ENCODE assay signal across 8 mouse cellular contexts in genomic region chr19:5725767-5726515, GRCm38 (mm10). TPM values are rescaled to one million over a fixed set of nuclear protein-coding genes. Genes with fewer than 3 reads are reported as not detected.
DNase-seq lines count a peak whose midpoint lies in the region; ATAC-seq and TF ChIP-seq lines count a peak whose summit lies in the region.

TSS of gene Ehbp1l1 (minus strand) at chr19:5726317.

- peaks cover 26% of the 10 kb centered on the region for H3K79me2 ChIP-seq in CH12.LX (replicated peaks; ENCODE audit: control insufficient read depth, extremely low read depth, insufficient read depth, poor library complexity, severe bottlenecking)
- peaks cover 82% of the 10 kb centered on the region for H3K79me2 ChIP-seq in macrophage (ENCODE audit: inconsistent target)

- dilution Hi-C loops in CH12.LX (cut with MboI; ENCODE audit: extremely low pct_ligation_motif_present, extremely low pct_unique_long_range_greater_than_20kb, low sequenced_read_pairs): no loop called here

- peak; percentile 63 for DNase-seq in CH12.LX (ENCODE audit: extremely low read depth)
- peak; percentile 70 to 79 for DNase-seq in adrenal gland, adult 18-20 months (ENCODE audit: low spot score in 2 of 2)
- DNase-seq in hindbrain, embryonic 10.5 days (ENCODE audit: low spot score): peak; percentile 45
- DNase-seq in left cerebral cortex, adult 8-10 months (ENCODE audit: low spot score in 2 of 2): no peak
- DNase-seq in right cerebral cortex, adult 18-20 months: no peak

- H3K27ac ChIP-seq in CH12.LX (ENCODE audit: insufficient read depth, low read depth): peak within 1 kb of the TSS; percentile 95
- H3K27ac ChIP-seq in forebrain, embryonic 15.5 days (replicated peaks): 0 out of 2 replicates have a peak within 1 kb of the TSS, but pooled peaks have one; percentile 11
- peak within 1 kb of the TSS; percentile 99 for H3K27ac ChIP-seq in hindbrain, embryonic 10.5 days
- H3K27ac ChIP-seq in macrophage: peak within 1 kb of the TSS; percentile 100
- H3K27ac ChIP-seq in stomach, embryonic 14.5 days (ENCODE audit: low read length): peak within 1 kb of the TSS; percentile 73

- H3K36me3 ChIP-seq in CH12.LX (replicated peaks in 1 of 2; ENCODE audit: control insufficient read depth in 1 of 2, insufficient read depth in 1 of 2, low read length in 1 of 2): peaks cover 19 to 47% of the 10 kb centered on the region in 2 experiments
- H3K36me3 ChIP-seq in forebrain, embryonic 15.5 days: peaks cover 39% of the 10 kb centered on the region
- H3K36me3 ChIP-seq in hindbrain, embryonic 10.5 days: peaks cover 66% of the 10 kb centered on the region
- H3K36me3 ChIP-seq in macrophage (ENCODE audit: inconsistent target): peaks cover 17% of the 10 kb centered on the region
- peaks cover 17% of the 10 kb centered on the region for H3K36me3 ChIP-seq in stomach, embryonic 14.5 days (ENCODE audit: control insufficient read depth, insufficient read depth, low read length)

- H3K4me3 ChIP-seq in CH12.LX (replicated peaks in 1 of 3; ENCODE audit: low read depth in 2 of 3, low read length in 2 of 3, poor library complexity in 1 of 3) (peak within 1 kb of the TSS; percentile 75 to 85 (median 76)), macrophage (ENCODE audit: inconsistent target) (peak within 1 kb of the TSS; percentile 96)
- H3K4me3 ChIP-seq in forebrain, embryonic 15.5 days: peak within 1 kb of the TSS; percentile 96
- H3K4me3 ChIP-seq in hindbrain, embryonic 10.5 days: peak within 1 kb of the TSS; percentile 96
- peak within 1 kb of the TSS; percentile 73 for H3K4me3 ChIP-seq in stomach, embryonic 14.5 days (ENCODE audit: low read depth, low read length)

- H3K9me3 ChIP-seq in CH12.LX (replicated peaks; ENCODE audit: low read length): no peaks in the 10 kb centered on the region
- no peaks in the 10 kb centered on the region for H3K9me3 ChIP-seq in forebrain, embryonic 15.5 days
- no peaks in the 10 kb centered on the region for H3K9me3 ChIP-seq in hindbrain, embryonic 10.5 days
- no peaks in the 10 kb centered on the region for H3K9me3 ChIP-seq in stomach, embryonic 14.5 days (ENCODE audit: control insufficient read depth, low read depth, low read length)

- no peak for ATAC-seq in forebrain, embryonic 15.5 days (replicated peaks)
- 0 out of 2 replicates have a peak, but pooled peaks have one; percentile 14 for ATAC-seq in stomach, embryonic 14.5 days (ENCODE audit: insufficient number of reproducible peaks, insufficient read depth, low FRiP score, low read depth)

- H3K4me1 ChIP-seq in CH12.LX (ENCODE audit: control insufficient read depth in 1 of 2, insufficient read depth in 2 of 2): peaks cover 21 to 57% of the 10 kb centered on the region in 2 experiments
- H3K4me1 ChIP-seq in forebrain, embryonic 15.5 days: peaks cover 59% of the 10 kb centered on the region
- H3K4me1 ChIP-seq in hindbrain, embryonic 10.5 days (replicated peaks): peaks cover 73% of the 10 kb centered on the region
- peaks cover 46% of the 10 kb centered on the region for H3K4me1 ChIP-seq in stomach, embryonic 14.5 days (ENCODE audit: control insufficient read depth, insufficient read depth, low read length)

- peak; percentile 65 for TF ChIP-seq POLR2A in CH12.LX (IDR thresholded peaks at IDR 0.05; ENCODE audit: low read depth, low read length)

- no peak for TF ChIP-seq RAD21 in CH12.LX (IDR thresholded peaks at IDR 0.05; ENCODE audit: low read depth, low read length)

- WGBS in forebrain, embryonic 15.5 days: 14% methylated on average over 49 of the region's 49 CpGs
- 10% methylated on average over 49 of the region's 49 CpGs for WGBS in hindbrain, embryonic 10.5 days
- under 1% methylated on average over 49 of the region's 49 CpGs for WGBS in macrophage (ENCODE audit: missing documents)
- WGBS in stomach, embryonic 14.5 days: 13% methylated on average over 40 of the region's 49 CpGs

- in situ Hi-C loops in CH12.LX (cut with MboI; ENCODE audit: low pct_ligation_motif_present, low pct_unique_long_range_greater_than_20kb, low sequenced_read_pairs): no loop called here

- peak within 1 kb of the TSS; percentile 88 for H3K9ac ChIP-seq in CH12.LX (ENCODE audit: insufficient read depth, low read depth)
- peak within 1 kb of the TSS; percentile 99 for H3K9ac ChIP-seq in forebrain, embryonic 15.5 days (replicated peaks)
- H3K9ac ChIP-seq in stomach, embryonic 14.5 days (replicated peaks; ENCODE audit: low read depth, low read length): peak within 1 kb of the TSS; percentile 77

- TF ChIP-seq EP300 in CH12.LX (IDR thresholded peaks at IDR 0.05; ENCODE audit: low read length): no peak

- peak within 1 kb of the TSS; percentile 57 for H3K4me2 ChIP-seq in CH12.LX (ENCODE audit: insufficient read depth, low read depth, poor library complexity, severe bottlenecking)
- peak within 1 kb of the TSS; percentile 99 for H3K4me2 ChIP-seq in forebrain, embryonic 15.5 days (replicated peaks)
- peak within 1 kb of the TSS; percentile 96 for H3K4me2 ChIP-seq in stomach, embryonic 14.5 days (replicated peaks; ENCODE audit: low read depth, low read length)

- H3K27me3 ChIP-seq in CH12.LX (replicated peaks): no peaks in the 10 kb centered on the region
- H3K27me3 ChIP-seq in forebrain, embryonic 15.5 days: no peaks in the 10 kb centered on the region
- peaks cover 7% of the 10 kb centered on the region for H3K27me3 ChIP-seq in hindbrain, embryonic 10.5 days (ENCODE audit: insufficient read depth, poor library complexity, severe bottlenecking)
- no peaks in the 10 kb centered on the region for H3K27me3 ChIP-seq in stomach, embryonic 14.5 days (ENCODE audit: control insufficient read depth, insufficient read depth, low read length)

- TF ChIP-seq CTCF in CH12.LX (conservative IDR thresholded peaks at IDR 0.05 in 1 of 2, IDR thresholded peaks at IDR 0.05 in 1 of 2; ENCODE audit: low read depth in 2 of 2, low read length in 2 of 2): no peak

TF ChIP-seq in CH12.LX, 34 proteins besides CTCF, POLR2A, EP300 and RAD21:
- TF ChIP-seq KAT2A (IDR thresholded peaks at IDR 0.05; ENCODE audit: insufficient replicate concordance, low read length) (0 out of 2 replicates have a peak, but pooled peaks have one; percentile 26), UBTF (IDR thresholded peaks at IDR 0.05; ENCODE audit: low read depth, low read length) (0 out of 2 replicates have a peak, but pooled peaks have one; percentile 40), GABPA (IDR thresholded peaks at IDR 0.05; ENCODE audit: insufficient replicate concordance, low read depth, low read length) (no peak), MAZ (IDR thresholded peaks at IDR 0.05; ENCODE audit: low read depth, low read length) (peak; percentile 93), ETS1 (conservative IDR thresholded peaks at IDR 0.05; ENCODE audit: low read depth, low read length) (no peak), HCFC1 (IDR thresholded peaks at IDR 0.05; ENCODE audit: low read depth, low read length) (peak; percentile 43), ZC3H11A (IDR thresholded peaks at IDR 0.05; ENCODE audit: low read depth, low read length) (no peak), SIN3A (IDR thresholded peaks at IDR 0.05; ENCODE audit: low read length) (peak; percentile 91), IRF4 (IDR thresholded peaks at IDR 0.05; ENCODE audit: low read depth, low read length) (0 out of 2 replicates have a peak, but pooled peaks have one; percentile 43), USF1 (IDR thresholded peaks at IDR 0.05; ENCODE audit: low read depth, low read length) (no peak), ELF1 (IDR thresholded peaks at IDR 0.05; ENCODE audit: low read depth, low read length) (peak; percentile 95), NELFE (IDR thresholded peaks at IDR 0.05; ENCODE audit: low read depth, low read length) (0 out of 2 replicates have a peak, but pooled peaks have one; percentile 39), MAX (IDR thresholded peaks at IDR 0.05; ENCODE audit: low read length) (no peak; the same call in 1 of the 2 replicates), SMC3 (IDR thresholded peaks at IDR 0.05; ENCODE audit: low read depth, low read length) (no peak), TCF12 (IDR thresholded peaks at IDR 0.05; ENCODE audit: low read depth, low read length) (peak; percentile 76; the same call in 1 of the 2 replicates), CHD2 (IDR thresholded peaks at IDR 0.05; ENCODE audit: low read length) (0 out of 2 replicates have a peak, but pooled peaks have one; percentile 12), MEF2A (IDR thresholded peaks at IDR 0.05; ENCODE audit: borderline replicate concordance, low read depth, low read length) (0 out of 2 replicates have a peak, but pooled peaks have one; percentile 32), MXI1 (IDR thresholded peaks at IDR 0.05; ENCODE audit: low read depth, low read length) (peak; percentile 69)

RNA-seq across cellular contexts. Expression of gene Ehbp1l1, which starts in this region (rescaled TPM):
- 52.1 and 57.0 TPM in 2 replicates for total RNA-seq in CH12.LX (2012; rRNA removed)
- total RNA-seq in CH12.LX (2014; rRNA removed): 26.9 and 30.4 TPM in 2 replicates
- polyA plus RNA-seq in CH12.LX (2012; ENCODE audit: insufficient read length, low read depth): 62.6 and 71.9 TPM in 2 replicates
- 10 to 100 TPM; 33.5 to 45.6 TPM for total RNA-seq in adrenal gland, adult 18-20 months (2021)
- polyA plus RNA-seq in forebrain, embryonic 15.5 days (2015; fragmentation: Nextera tagmentation; extraction: Ambion mirVana): 11.1 and 13.3 TPM in 2 replicates
- 9.7 and 10.1 TPM in 2 replicates for polyA plus RNA-seq in hindbrain, embryonic 10.5 days (2016; fragmentation: Nextera tagmentation; extraction: Ambion mirVana)
- 10 to 100 TPM; 15.8 to 22.9 (median 19.9) TPM for total RNA-seq in left cerebral cortex, adult 8-10 months (2022)
- total RNA-seq in macrophage (2018; cell fraction: chromatin; rRNA removed): 100 to 1,000 TPM; 139 to 748 (median 457) TPM
- total RNA-seq in macrophage (2018; cell fraction: cytosol; rRNA removed): 100 to 1,000 TPM in 18 of 26 experiments, 10 to 100 TPM in 8; 47.4 to 186 (median 110) TPM
- 100 to 1,000 TPM in 25 of 26 experiments, 10 to 100 TPM in 1; 82.3 to 368 (median 235) TPM for total RNA-seq in macrophage (2018; cell fraction: nucleus; rRNA removed)
- 80.1 to 102 TPM (median 94.5 TPM) in 3 replicates for polyA plus RNA-seq in macrophage (2018)
- polyA plus RNA-seq in stomach, embryonic 14.5 days (2014; fragmentation: Nextera tagmentation; extraction: Ambion mirVana): 36.7 and 37.4 TPM in 2 replicates

Comparison
In these comparisons a context has a peak if more than half of its experiments do, and no peak if none do; other contexts are left out.
1. DNase-seq: peak in CH12.LX (single experiment), adrenal gland, adult 18-20 months (2 of 2) and hindbrain, embryonic 10.5 days (single experiment); none in left cerebral cortex, adult 8-10 months (0 of 2) and right cerebral cortex, adult 18-20 months (single experiment).
2. H3K27ac ChIP-seq: peak in every context shown above with its lines; median percentile 100 in macrophage; 99 in hindbrain, embryonic 10.5 days; 95 in CH12.LX; 73 in stomach, embryonic 14.5 days; 11 in forebrain, embryonic 15.5 days.
3. Peak in every context shown above with its lines, with median percentiles within 50 percentile points of each other: H3K4me2 ChIP-seq, H3K4me3 ChIP-seq and H3K9ac ChIP-seq.